Mouse (Mus musculus): ENCODE results near the gene Scaf1. TPM values are rescaled to one million over a fixed set of nuclear protein-coding genes. Genes with fewer than 3 reads are reported as not detected.
A peak's percentile ranks its signal among the peaks of the same experiment; 100 is the strongest.
"Not testable (repeated sequence)": the region's sequence is repeated elsewhere in the genome, so short reads cannot be mapped to it uniquely, and the experiment has no call there.

The Scaf1 gene
- total RNA-seq, 2 experiments from 2014 or later, result 68.5 to 70.1 TPM

GRCm38 (mm10) chr7:45046853-45047350, 30.7 kb upstream of the Scaf1 start:
- no peak for DNase-seq
- intact Hi-C loops (cut with DNase I), result no loop called here

GRCm38 (mm10) chr7:45045741-45046140, 29.6 kb upstream of the Scaf1 start:
- intact Hi-C loops (cut with DNase I), result no loop called here

GRCm38 (mm10) chr7:45043307-45043706, 27.1 kb upstream of the Scaf1 start:
- no peak for DNase-seq
- intact Hi-C loops (cut with DNase I), result no loop called here

More at GRCm38 (mm10) chr7:45045741-45046140, 29.6 kb upstream of the Scaf1 start:
- DNase-seq, result no peak

DNA sequence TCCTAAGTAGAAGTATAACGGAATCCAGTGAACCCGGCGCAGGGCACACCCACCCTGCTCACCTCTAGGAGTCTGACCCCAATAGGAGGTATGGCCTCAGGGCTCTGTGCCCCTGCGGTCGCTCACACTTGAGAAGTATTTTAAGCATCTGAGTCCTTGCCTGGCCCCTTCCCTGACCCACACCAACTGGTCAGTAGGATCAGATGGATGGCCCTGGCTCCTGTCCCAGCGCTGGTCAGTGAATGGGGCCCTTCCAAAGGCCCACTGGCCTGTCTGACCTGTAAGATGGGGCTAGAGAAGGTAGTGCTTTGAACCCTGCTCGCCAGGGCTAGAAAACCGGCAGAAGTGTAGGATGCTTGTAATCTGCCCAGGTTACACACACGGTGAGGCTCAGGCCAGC, 24.7 kb upstream of the Scaf1 start:
- no peak for DNase-seq
- intact Hi-C loops (cut with DNase I), result no loop called here

DNA sequence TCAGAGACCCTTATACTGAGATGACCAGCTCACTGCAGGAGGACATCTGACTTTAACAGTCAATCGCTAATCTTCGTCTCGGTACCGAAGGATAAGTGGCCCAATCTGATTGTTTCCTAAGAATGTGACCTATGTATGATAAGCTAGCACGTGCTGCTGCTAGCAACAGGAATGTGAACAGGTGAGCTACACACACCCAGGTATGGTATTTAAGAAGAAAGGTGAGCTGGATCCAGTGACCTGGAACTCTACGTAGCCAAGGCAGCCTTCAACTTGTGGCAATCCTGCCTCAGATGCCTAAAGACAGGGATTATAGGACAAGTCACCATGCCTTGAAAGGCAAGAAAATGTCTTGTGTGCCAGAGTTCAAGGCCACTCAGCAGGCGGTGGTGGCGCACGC, 22.2 kb upstream of the Scaf1 start:
- intact Hi-C loops (cut with DNase I), result no loop called here
- DNase-seq, result no peak

DNA sequence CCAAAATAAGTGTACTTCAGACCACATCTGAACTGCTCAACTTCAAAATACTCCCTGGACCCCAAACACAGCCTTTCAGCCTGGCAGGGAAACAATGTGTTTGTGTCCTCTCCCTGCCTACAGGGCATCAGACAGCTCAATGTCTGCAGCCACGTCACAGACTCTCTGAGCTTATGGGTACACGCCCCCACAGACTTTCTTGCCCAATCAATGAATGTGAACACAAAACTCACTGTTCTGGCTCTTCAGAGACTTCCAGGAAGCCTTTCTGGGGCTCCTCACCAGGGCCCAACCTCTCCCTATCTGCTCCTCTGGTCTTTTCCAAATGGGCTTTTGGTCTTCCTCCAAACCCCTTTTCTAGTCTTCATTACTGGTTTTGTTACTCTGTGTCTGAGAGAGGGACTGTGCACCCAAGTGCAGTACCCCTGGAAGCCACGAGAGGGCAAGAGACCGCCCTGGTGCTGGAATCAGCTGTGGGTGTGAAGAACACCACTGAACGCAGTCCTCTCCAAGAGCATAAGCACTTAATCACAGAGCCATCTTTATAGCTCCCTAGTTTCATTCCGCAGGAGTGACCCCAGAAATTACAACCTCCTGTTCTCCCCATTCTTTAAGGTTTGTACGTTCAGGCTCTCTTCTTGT, 21.7 kb upstream of the Scaf1 start:
- DNase-seq, result peak; percentile 59 to 76
- intact Hi-C loops (cut with DNase I), result no loop called here

GRCm38 (mm10) chr7:45036702-45037101, 20.5 kb upstream of the Scaf1 start:
- intact Hi-C loops (cut with DNase I), result no loop called here
- DNase-seq, result no peak

DNA sequence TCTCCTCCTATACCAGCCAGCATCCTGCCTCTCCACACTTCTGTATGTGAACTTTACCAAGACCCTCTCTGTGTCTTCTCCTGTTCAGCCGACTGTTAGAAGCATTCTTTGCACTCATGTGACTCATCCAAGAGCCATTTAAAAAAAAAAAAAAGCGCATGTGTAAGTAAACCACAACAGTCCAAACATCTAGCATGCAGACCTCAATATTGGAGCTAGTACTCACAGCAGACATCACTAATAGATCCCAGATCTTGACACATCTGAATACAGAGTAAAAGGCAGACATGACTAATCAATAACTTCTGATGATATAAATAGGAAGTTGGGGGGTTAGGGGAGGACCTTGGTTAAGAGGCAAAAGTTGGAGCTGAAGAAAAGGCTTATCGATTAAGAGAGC, 19.5 kb upstream of the Scaf1 start:
- no peak for DNase-seq
- intact Hi-C loops (cut with DNase I), result no loop called here

DNA sequence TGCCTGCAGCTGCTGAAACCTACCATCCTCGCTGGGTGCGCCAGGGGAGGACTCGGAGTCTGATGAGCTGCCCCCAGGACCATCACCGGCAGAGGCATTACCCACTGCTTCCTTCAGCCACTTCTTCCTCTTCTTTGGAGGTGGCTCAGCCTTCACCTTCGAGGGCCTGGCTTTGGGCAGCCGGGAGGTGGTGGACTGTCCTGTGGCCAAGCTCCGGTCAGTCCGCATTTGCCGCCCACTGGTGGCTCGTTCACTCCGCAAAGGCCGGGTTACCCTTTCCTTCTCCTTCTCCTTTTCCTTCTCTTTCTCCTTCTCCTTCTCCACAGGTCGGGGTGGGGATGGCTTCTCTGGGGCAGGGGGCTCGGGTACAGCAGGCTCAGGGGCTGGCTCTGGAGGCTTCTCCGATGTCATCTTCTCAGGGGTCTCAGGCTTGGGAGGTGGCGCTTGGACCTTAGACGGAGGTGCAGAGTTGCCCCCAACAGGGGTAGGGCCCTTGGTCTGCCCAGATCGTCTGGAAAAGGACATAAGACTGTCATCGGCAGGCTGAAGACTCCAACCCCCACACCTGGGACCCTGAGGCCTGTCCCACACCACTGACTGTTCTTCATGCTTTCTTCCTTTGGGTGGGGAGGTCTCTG, 17.7 kb upstream of the Scaf1 start:
- DNase-seq, result no peak
- intact Hi-C loops (cut with DNase I), result no loop called here

GRCm38 (mm10) chr7:45030857-45031256, 14.7 kb upstream of the Scaf1 start:
- intact Hi-C loops (cut with DNase I), result no loop called here
- no peak for DNase-seq

DNA sequence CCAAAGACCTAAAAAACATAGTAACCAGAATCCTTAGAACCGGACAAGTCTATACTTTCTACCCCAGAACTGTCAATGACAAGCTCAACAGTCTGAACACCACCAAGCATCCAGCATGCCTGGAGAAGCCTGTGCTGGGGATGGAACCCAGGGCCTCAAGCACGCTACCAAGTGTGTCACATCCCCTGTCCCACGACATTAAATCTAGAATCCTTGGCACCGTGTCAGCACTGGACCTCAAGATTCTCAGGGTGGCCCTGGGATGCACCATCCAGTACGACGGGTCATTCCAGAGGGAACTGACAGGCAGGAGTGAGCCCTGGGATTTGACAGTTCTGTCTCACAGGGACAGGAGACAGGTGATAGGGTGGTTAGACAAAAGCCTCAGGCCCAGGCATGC, 13.8 kb upstream of the Scaf1 start:
- DNase-seq, result no peak
- intact Hi-C loops (cut with DNase I), result no loop called here

- DNase-seq, result no peak
- intact Hi-C loops (cut with DNase I), result no loop called here
Observed at GRCm38 (mm10) chr7:45028351-45028750, 12.2 kb upstream of the Scaf1 start.

DNA sequence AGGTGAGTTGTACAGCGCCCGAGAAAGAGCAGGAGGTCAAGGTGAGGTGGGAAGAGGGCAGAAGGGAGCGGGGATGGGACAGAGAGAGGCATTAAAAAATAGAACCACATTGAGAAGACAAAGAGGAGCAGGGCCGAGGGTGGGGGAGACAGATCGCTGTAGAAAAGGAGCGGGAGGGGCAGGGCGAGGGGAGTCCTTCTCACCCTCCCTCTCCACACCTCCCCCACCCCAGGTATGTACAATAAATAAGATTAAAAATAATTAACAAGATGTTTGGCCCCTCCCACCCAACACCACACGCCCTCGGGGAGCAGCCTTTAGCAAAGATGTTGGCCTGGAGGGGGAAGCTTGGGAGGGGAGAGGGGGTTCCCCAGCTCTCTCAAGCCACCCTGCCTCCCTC, 11.6 kb upstream of the Scaf1 start:
- DNase-seq, result no peak
- intact Hi-C loops (cut with DNase I), result no loop called here

DNA sequence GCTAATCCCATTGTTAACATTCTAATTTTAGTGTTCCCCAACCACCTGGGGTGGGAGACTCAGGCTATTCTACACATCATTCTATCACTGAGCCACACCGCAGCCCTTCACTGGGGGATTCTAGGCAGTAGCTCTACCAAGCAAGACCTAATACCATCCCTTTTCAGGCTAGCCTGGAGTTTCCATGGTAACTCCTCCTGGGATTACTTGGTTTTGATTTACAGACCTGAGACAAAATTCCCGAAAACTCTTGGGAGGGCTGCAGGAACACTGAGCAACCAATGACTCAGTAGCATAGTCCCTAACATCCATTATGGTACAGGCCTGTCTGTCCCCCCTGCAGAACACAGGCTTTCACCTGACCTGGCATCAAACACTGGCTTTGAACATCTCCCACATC, 10.1 kb upstream of the Scaf1 start:
- no peak for DNase-seq
- intact Hi-C loops (cut with DNase I), result no loop called here

GRCm38 (mm10) chr7:45025601-45026220, 9.5 kb upstream of the Scaf1 start:
- no peak for DNase-seq
- intact Hi-C loops (cut with DNase I), result no loop called here

GRCm38 (mm10) chr7:45024281-45025248, 8.4 kb upstream of the Scaf1 start:
- intact Hi-C loops (cut with DNase I), result no loop called here
- no peak for DNase-seq

- DNase-seq; intact Hi-C loops (cut with DNase I): not testable (repeated sequence)
Observed at GRCm38 (mm10) chr7:45023711-45024110, 7.5 kb upstream of the Scaf1 start.

- no peak for DNase-seq
- intact Hi-C loops (cut with DNase I), result loop anchor here (2.0 kb wide), 2 partner anchors 33 to 43 kb away; partner anchors contain the start of genes Nosip, Prr12 and Prrg2
Observed at GRCm38 (mm10) chr7:45020225-45020624, 4.1 kb upstream of the Scaf1 start.

GRCm38 (mm10) chr7:45019031-45019571, 2.9 kb upstream of the Scaf1 start:
- peak; percentile 81 to 87 for DNase-seq
- intact Hi-C loops (cut with DNase I), result no loop called here

DNA sequence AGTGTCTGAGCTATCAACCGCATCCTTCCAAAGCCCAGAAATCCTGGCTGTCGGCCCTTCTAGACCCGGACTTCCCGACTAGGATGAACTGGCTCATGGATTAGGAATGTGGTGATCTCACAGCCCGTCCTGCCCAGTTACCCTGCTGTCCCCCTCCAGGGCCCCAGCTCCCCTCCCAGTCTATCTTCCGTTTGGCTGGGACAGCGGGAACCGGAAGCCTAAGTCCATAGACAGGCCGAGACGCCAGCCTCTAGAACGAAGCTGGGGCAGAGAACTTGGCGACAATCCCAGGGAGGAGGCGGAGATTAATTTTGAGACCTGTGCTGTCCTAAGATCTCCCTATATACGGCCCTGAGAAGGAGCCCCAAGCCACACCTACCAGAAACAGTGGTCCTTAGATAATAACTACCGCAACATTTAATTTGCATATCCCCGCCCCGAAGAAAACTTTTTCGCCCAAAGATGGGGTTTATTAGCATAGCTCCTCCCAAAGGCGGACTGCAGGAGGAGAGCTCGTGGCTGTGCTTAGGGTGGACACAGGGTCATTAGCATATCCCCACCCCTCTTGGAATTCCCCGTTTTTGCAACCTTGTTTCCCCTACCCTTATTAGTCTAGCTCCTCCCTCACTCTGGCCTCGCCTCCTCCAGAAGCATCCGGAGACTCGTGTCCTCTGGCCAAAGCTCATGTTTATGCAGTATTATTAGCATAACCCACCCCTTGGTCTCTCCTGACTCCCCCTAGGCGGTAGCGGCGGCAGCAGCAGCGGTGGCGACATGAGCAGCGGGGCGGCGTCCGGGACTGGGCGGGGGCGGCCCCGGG, 1.3 kb upstream of the Scaf1 start, which contains the start of gene Rras:
Gene Rras (plus strand): TSS at position 720 of the 820 bp plus-strand sequence.
- intact Hi-C loops (cut with DNase I), result no loop called here
- DNase-seq, result peak; percentile 96
